Mouse (Mus musculus): ENCODE measurements at regions not wholly inside any gene's neighbourhood (a gene's known extent, or its start where the extent isn't known, plus 50 kb on each side); places are given as distances from the start of the nearest gene placed in this dataset.
"Not testable (repeated sequence)": the region's sequence is repeated elsewhere in the genome, so short reads cannot be mapped to it uniquely, and the experiment has no call there.

GRCm38 (mm10) chr19:35639945-35640344 lies 417.4 kb downstream of the Htr7 start:
- no peak for DNase-seq (ENCODE audit: low spot score in 2 of 2)
- intact Hi-C loops (cut with DNase I): no loop called here

GRCm38 (mm10) chr19:35621771-35622170 lies 435.5 kb downstream of the Htr7 start:
- intact Hi-C loops (cut with DNase I): no loop called here
- DNase-seq (ENCODE audit: low spot score in 2 of 2): peak; percentile 3 to 6

- DNase-seq (ENCODE audit: low spot score in 2 of 2): no peak
- intact Hi-C loops (cut with DNase I): no loop called here
Measured at GRCm38 (mm10) chr19:35595384-35595783, 461.9 kb downstream of the Htr7 start.

GRCm38 (mm10) chr19:35575979-35576378 lies 481.3 kb downstream of the Htr7 start:
- intact Hi-C loops (cut with DNase I): no loop called here
- DNase-seq (ENCODE audit: low spot score in 2 of 2): peak; percentile 15 to 23

GRCm38 (mm10) chr19:35549381-35549780 lies 507.9 kb downstream of the Htr7 start:
- intact Hi-C loops (cut with DNase I): no loop called here

GRCm38 (mm10) chr19:35536816-35537215 lies 520.5 kb downstream of the Htr7 start:
- intact Hi-C loops (cut with DNase I): no loop called here
- DNase-seq (ENCODE audit: low spot score in 2 of 2): no peak

More at GRCm38 (mm10) chr19:35549381-35549780, 507.9 kb downstream of the Htr7 start:
- DNase-seq (ENCODE audit: low spot score in 2 of 2): no peak

GRCm38 (mm10) chr19:35529276-35529675 lies 528.0 kb downstream of the Htr7 start:
- no peak for DNase-seq (ENCODE audit: low spot score in 2 of 2)
- intact Hi-C loops (cut with DNase I): no loop called here

- no peak for DNase-seq (ENCODE audit: low spot score in 2 of 2)
- intact Hi-C loops (cut with DNase I): no loop called here
Measured at GRCm38 (mm10) chr19:35493721-35494120, 563.6 kb downstream of the Htr7 start.

- intact Hi-C loops (cut with DNase I): no loop called here
- no peak for DNase-seq (ENCODE audit: low spot score in 2 of 2)
Measured at GRCm38 (mm10) chr19:35491354-35491753, 566.0 kb downstream of the Htr7 start.

- DNase-seq (ENCODE audit: low spot score in 2 of 2); intact Hi-C loops (cut with DNase I): not testable (repeated sequence)
Measured at GRCm38 (mm10) chr19:35485616-35486015, 563.5 kb downstream of the Kif20b start.

GRCm38 (mm10) chr19:35482469-35482868 lies 560.3 kb downstream of the Kif20b start:
- no peak for DNase-seq (ENCODE audit: low spot score in 2 of 2)
- intact Hi-C loops (cut with DNase I): no loop called here

- DNase-seq (ENCODE audit: low spot score in 2 of 2): no peak
- intact Hi-C loops (cut with DNase I): no loop called here
Measured at GRCm38 (mm10) chr19:35453942-35454341, 531.8 kb downstream of the Kif20b start.

GRCm38 (mm10) chr19:35442466-35442865 lies 520.3 kb downstream of the Kif20b start:
- DNase-seq (ENCODE audit: low spot score in 2 of 2): no peak

GRCm38 (mm10) chr19:35438074-35438473 lies 515.9 kb downstream of the Kif20b start:
- no peak for DNase-seq (ENCODE audit: low spot score in 2 of 2)
- intact Hi-C loops (cut with DNase I): no loop called here

More at GRCm38 (mm10) chr19:35442466-35442865, 520.3 kb downstream of the Kif20b start:
- intact Hi-C loops (cut with DNase I): no loop called here
